Mouse (Mus musculus): ENCODE results near the gene Ctsr. TPM values are rescaled to one million over a fixed set of nuclear protein-coding genes. Genes with fewer than 3 reads are reported as not detected.
"Not testable (repeated sequence)": the region's sequence is repeated elsewhere in the genome, so short reads cannot be mapped to it uniquely, and the experiment has no call there.

Gene Ctsr
- polyA plus RNA-seq (2015; fragmentation: Nextera tagmentation; extraction: Ambion mirVana) = not detected in 2 replicates

DNA sequence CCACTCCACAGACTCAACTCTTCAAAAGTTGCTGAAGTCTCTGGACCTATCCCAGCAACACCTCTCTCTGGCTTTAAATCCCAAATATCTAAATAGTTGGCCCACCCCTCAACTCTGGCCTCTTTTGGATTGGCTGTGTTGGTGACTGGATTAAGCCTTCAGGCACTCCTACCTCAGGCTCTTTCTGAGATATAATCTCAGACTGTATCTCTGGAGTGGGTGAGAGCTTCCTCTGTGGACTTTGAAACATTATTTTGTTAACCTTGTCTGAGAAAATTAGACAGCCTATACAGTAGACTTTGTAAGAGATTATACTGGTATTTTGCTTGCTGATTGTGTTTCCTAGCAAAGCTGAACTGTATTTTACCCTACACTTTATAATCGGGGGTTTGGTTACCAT, at the start of gene Ctsr:
TSS of gene Ctsr (minus strand) at position 101 of the 400 bp plus-strand sequence.
- Histone ChIP-seq H3K9ac (no peak within 1 kb of the TSS), H3K27me3 (no peaks in the 10 kb centered on the region), H3K36me3 (no peaks in the 10 kb centered on the region), H3K4me1 (no peaks in the 10 kb centered on the region), H3K4me3 (no peak within 1 kb of the TSS), H3K9me3 (no peaks in the 10 kb centered on the region), H3K27ac (no peak within 1 kb of the TSS), H3K4me2 (no peak within 1 kb of the TSS)
- 63% methylated on average over 1 of the region's 1 CpGs for WGBS
- no peak for ATAC-seq (ENCODE audit: insufficient number of reproducible peaks, low FRiP score, low TSS enrichment, low read depth)

DNA sequence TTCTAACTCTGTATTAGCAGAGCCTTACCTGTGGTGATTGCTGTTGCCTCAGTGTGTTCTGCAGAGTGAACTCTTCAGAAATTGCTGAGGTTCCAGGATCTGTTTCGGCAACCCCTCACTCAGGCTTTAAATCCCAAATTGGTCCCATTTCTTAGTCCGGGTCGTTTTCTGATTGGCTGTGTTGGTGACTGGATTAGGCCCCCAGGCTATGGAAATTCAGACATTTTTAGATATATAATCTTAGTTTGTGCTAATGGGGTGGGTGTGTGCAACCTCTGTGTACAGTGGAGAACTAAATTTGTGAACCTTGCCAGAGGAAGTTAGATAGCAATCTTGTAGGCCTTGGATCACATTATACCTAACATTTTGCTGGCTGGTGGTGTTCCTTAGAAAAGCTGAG, 39.3 kb upstream of the Ctsr start, which contains the start of gene Cts6:
TSS of gene Cts6 (minus strand) at position 101 of the 400 bp plus-strand sequence.
- Histone ChIP-seq H3K36me3 (no peaks in the 10 kb centered on the region), H3K27ac (no peak within 1 kb of the TSS), H3K4me3 (no peak within 1 kb of the TSS), H3K4me1 (no peaks in the 10 kb centered on the region), H3K27me3 (no peaks in the 10 kb centered on the region), H3K4me2 (no peak within 1 kb of the TSS), H3K9ac (no peak within 1 kb of the TSS), H3K9me3 (no peaks in the 10 kb centered on the region; the same call in 1 of the 2 replicates)
- 87% methylated on average over 3 of the region's 3 CpGs for WGBS
- no peak for ATAC-seq (ENCODE audit: insufficient number of reproducible peaks, low FRiP score, low TSS enrichment, low read depth)

DNA sequence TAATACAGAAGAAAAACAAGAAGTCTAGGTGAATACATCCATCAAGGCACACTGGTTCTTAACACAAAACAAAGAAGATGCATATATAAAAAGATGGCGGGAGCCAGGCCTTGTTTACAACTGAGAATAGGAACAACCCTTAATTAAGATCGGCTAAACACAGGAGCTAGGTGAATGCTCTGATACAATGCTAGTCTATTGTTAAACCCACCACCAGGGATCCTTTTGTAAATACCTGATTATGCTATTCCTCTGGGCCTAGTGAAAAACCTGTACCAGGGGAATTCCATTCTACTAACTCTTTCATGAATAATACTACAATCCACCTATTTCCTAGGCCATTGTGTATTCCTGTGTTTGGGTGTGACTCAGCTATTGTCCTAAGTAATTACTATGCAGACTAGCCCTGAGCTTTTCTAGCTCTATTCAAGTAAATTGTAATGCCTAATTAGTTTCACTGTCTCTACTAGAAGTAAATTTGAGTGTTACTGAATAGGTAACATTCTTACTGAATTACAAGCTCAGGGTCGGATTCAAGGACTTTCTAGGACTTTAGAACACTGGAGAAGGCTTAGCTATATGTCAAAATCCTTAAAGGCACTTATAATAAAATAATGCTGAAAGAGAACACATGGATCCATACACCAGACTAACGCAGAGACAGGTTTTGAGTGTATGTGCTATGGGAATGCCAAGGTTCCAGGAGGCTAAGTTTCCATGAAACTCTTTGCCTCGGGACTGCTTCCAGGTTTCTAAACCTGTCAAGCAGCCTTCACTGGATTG, 21.3 kb upstream of the Ctsr start:
- WGBS = 76% methylated on average over 5 of the region's 5 CpGs
- H3K4me1 ChIP-seq; H3K27ac ChIP-seq; H3K4me3 ChIP-seq; H3K4me2 ChIP-seq; H3K9me3 ChIP-seq; H3K36me3 ChIP-seq; ATAC-seq (ENCODE audit: insufficient number of reproducible peaks, low FRiP score, low TSS enrichment, low read depth); H3K9ac ChIP-seq; H3K27me3 ChIP-seq: not testable (repeated sequence)

DNA sequence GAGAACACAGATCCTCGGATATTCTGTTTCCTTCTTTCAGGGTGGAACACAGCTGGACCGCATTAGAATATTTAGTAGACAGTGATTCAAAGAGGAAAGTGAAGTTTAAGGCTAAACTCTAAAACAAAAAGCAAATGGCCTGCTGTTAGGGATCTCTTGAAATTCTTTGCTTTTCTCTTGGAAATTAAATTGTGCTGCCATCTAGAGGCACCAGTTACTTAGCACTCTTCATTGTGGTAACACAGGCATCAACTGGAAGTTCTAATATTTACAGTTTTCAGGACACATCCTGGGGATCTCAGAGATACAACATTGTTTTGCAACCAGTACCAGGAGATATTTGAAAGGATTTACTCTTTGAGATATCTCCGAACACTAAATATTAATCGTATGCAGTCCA, 566 bp upstream of the Ctsr start:
- WGBS = 83% methylated on average over 4 of the region's 4 CpGs
- Histone ChIP-seq H3K27ac (no peak overlapping the region), H3K36me3 (no peaks in the 10 kb centered on the region), H3K4me2 (no peak overlapping the region), H3K4me3 (no peak overlapping the region), H3K4me1 (no peaks in the 10 kb centered on the region), H3K27me3 (no peaks in the 10 kb centered on the region), H3K9me3 (no peaks in the 10 kb centered on the region), H3K9ac (no peak overlapping the region)
- ATAC-seq (ENCODE audit: insufficient number of reproducible peaks, low FRiP score, low TSS enrichment, low read depth) = no peak

Other genes with a start within 250 kb of the Ctsr start
- gene Gm49393, start 228.7 kb downstream of the Ctsr start, polyA plus RNA-seq (2015; fragmentation: Nextera tagmentation; extraction: Ambion mirVana) = not detected in 2 replicates
- 2.1 and 2.9 TPM in 2 replicates for gene Gm49391, start 227.7 kb downstream of the Ctsr start, polyA plus RNA-seq (2015; fragmentation: Nextera tagmentation; extraction: Ambion mirVana)
- 29.7 and 31.1 TPM in 2 replicates for gene Ctla2a, start 227.6 kb downstream of the Ctsr start, polyA plus RNA-seq (2015; fragmentation: Nextera tagmentation; extraction: Ambion mirVana)
- gene Tpbpa, start 222.3 kb downstream of the Ctsr start, polyA plus RNA-seq (2015; fragmentation: Nextera tagmentation; extraction: Ambion mirVana) = not detected in 2 replicates
- gene Ctsj, start 158.3 kb downstream of the Ctsr start, polyA plus RNA-seq (2015; fragmentation: Nextera tagmentation; extraction: Ambion mirVana) = not detected in 2 replicates
- gene Ctsq, start 123.6 kb downstream of the Ctsr start, polyA plus RNA-seq (2015; fragmentation: Nextera tagmentation; extraction: Ambion mirVana) = not detected in 2 replicates
- not detected in 2 replicates for gene Cts6, start 39.2 kb upstream of the Ctsr start, polyA plus RNA-seq (2015; fragmentation: Nextera tagmentation; extraction: Ambion mirVana)
- gene Cts8, start 91.1 kb upstream of the Ctsr start, polyA plus RNA-seq (2015; fragmentation: Nextera tagmentation; extraction: Ambion mirVana) = not detected in 2 replicates
- gene Gm49398, start 124.6 kb upstream of the Ctsr start, polyA plus RNA-seq (2015; fragmentation: Nextera tagmentation; extraction: Ambion mirVana) = not detected in 2 replicates
- gene Cts7, start 193.9 kb upstream of the Ctsr start, polyA plus RNA-seq (2015; fragmentation: Nextera tagmentation; extraction: Ambion mirVana) = not detected in 2 replicates